Mouse (Mus musculus): ENCODE data around the gene Hps4. TPM values are rescaled to one million over a fixed set of nuclear protein-coding genes. Genes with fewer than 3 reads are reported as not detected.

Gene Hps4
- polyA plus RNA-seq, 1 experiment, result 53.5 TPM

- Histone ChIP-seq H3K4me1 (ENCODE audit: control insufficient read depth, insufficient read depth, low read length) (peaks cover 19% of the 10 kb centered on the region), H3K27ac (ENCODE audit: insufficient read depth, low read length) (no peak overlapping the region), H3K4me3 (ENCODE audit: insufficient read depth, low read length) (no peak overlapping the region)
- no peak for TF ChIP-seq POLR2A (IDR thresholded peaks at IDR 0.05; ENCODE audit: extremely low read depth, insufficient read depth, low read length)
- TF ChIP-seq CTCF (IDR thresholded peaks at IDR 0.05; ENCODE audit: extremely low read depth, insufficient read depth, low read length), result no peak
Observed at GRCm38 (mm10) chr5:112391002-112391401, 48.1 kb downstream of the Hps4 start.

DNA sequence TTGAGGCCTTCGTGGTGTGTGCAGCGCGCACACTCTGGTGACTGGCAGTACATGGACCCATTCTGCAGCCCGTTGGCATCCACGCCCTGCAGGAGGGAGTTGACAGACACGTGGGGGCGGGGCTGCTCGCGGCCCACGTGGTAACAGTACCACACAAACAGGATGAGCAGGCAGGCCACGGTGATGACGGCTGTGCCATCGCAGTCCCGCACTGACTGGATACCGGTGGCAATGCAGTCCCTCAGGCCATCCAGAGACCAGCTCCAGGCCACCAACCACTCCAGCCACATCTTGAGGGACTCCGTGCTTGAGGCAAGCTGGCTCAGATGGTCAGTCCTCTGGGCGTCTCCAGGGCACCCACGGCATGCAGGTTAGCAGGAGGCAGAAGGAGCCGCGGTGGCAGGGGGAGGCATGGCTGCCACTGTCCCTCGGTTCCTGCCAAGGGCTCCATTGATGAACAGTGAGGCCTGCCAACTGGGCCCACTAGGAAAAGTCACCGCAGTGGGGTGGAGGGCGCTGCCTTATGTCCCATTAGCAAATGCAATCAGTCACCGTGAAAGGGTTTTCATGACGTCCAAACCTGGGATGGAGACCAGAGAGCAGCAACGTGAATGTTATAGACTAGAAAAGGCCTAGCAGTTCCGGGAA, 48.9 kb downstream of the Hps4 start:
- Histone ChIP-seq H3K4me1 (ENCODE audit: control insufficient read depth, insufficient read depth, low read length) (peaks cover 19% of the 10 kb centered on the region), H3K27ac (ENCODE audit: insufficient read depth, low read length) (no peak overlapping the region), H3K4me3 (ENCODE audit: insufficient read depth, low read length) (no peak overlapping the region)
- no peak for TF ChIP-seq POLR2A (IDR thresholded peaks at IDR 0.05; ENCODE audit: extremely low read depth, insufficient read depth, low read length)
- no peak for TF ChIP-seq CTCF (IDR thresholded peaks at IDR 0.05; ENCODE audit: extremely low read depth, insufficient read depth, low read length)

- H3K27ac ChIP-seq (ENCODE audit: insufficient read depth, low read length), result peak overlapping the region; percentile 18; the same call in 1 of the 2 replicates
Observed at GRCm38 (mm10) chr5:112393741-112394414, 51.0 kb downstream of the Hps4 start.

GRCm38 (mm10) chr5:112394415-112394763, 51.5 kb downstream of the Hps4 start:
- Histone ChIP-seq H3K4me3 (ENCODE audit: insufficient read depth, low read length) (peak overlapping the region; percentile 74), H3K27ac (ENCODE audit: insufficient read depth, low read length) (peak overlapping the region; percentile 18; the same call in 1 of the 2 replicates), H3K4me1 (ENCODE audit: control insufficient read depth, insufficient read depth, low read length) (peaks cover 11% of the 10 kb centered on the region; the same call in 1 of the 2 replicates)
- TF ChIP-seq POLR2A (IDR thresholded peaks at IDR 0.05; ENCODE audit: extremely low read depth, insufficient read depth, low read length) (no peak), CTCF (IDR thresholded peaks at IDR 0.05; ENCODE audit: extremely low read depth, insufficient read depth, low read length) (no peak)

More at GRCm38 (mm10) chr5:112393741-112394414, 51.0 kb downstream of the Hps4 start:
- TF ChIP-seq CTCF (IDR thresholded peaks at IDR 0.05; ENCODE audit: extremely low read depth, insufficient read depth, low read length), result no peak
- Histone ChIP-seq H3K4me3 (ENCODE audit: insufficient read depth, low read length) (peak overlapping the region; percentile 74), H3K4me1 (ENCODE audit: control insufficient read depth, insufficient read depth, low read length) (peaks cover 16% of the 10 kb centered on the region; the same call in 1 of the 2 replicates)

GRCm38 (mm10) chr5:112394779-112395443, 52.0 kb downstream of the Hps4 start, which contains the start of gene Asphd2:
TSS of gene Asphd2 (minus strand) at chr5:112394866.
- Histone ChIP-seq H3K4me3 (ENCODE audit: insufficient read depth, low read length) (peak within 1 kb of the TSS; percentile 74), H3K4me1 (ENCODE audit: control insufficient read depth, insufficient read depth, low read length) (peaks cover 11% of the 10 kb centered on the region; the same call in 1 of the 2 replicates), H3K27ac (ENCODE audit: insufficient read depth, low read length) (peak within 1 kb of the TSS; percentile 69)
- TF ChIP-seq POLR2A (IDR thresholded peaks at IDR 0.05; ENCODE audit: extremely low read depth, insufficient read depth, low read length), result peak; percentile 41; the same call in 1 of the 2 replicates
- TF ChIP-seq CTCF (IDR thresholded peaks at IDR 0.05; ENCODE audit: extremely low read depth, insufficient read depth, low read length), result no peak

DNA sequence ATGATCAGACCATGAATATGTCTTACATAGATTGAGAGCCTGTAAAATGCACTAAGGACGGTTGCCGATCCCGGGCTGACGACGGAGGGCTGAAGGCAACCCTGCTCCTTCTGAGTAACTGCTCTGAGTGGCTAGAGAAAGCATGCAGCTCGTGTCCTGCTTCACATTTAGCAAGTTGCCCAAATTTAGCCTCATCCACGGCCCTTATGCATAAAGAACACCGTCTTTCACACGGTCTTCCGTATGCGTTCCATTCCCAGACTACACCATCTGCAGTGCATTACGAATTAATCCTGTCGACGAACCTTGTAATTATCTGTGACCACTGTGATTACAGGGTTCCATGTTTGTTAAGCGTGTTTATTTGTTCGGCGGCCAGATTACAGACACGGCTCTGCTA, 53.2 kb downstream of the Hps4 start:
- peaks cover 7% of the 10 kb centered on the region; the same call in 1 of the 2 replicates for H3K4me1 ChIP-seq (ENCODE audit: control insufficient read depth, insufficient read depth, low read length)
- no peak overlapping the region for H3K27ac ChIP-seq (ENCODE audit: insufficient read depth, low read length)
- TF ChIP-seq CTCF (IDR thresholded peaks at IDR 0.05; ENCODE audit: extremely low read depth, insufficient read depth, low read length) (no peak), POLR2A (IDR thresholded peaks at IDR 0.05; ENCODE audit: extremely low read depth, insufficient read depth, low read length) (no peak)
- H3K4me3 ChIP-seq (ENCODE audit: insufficient read depth, low read length), result no peak overlapping the region

DNA sequence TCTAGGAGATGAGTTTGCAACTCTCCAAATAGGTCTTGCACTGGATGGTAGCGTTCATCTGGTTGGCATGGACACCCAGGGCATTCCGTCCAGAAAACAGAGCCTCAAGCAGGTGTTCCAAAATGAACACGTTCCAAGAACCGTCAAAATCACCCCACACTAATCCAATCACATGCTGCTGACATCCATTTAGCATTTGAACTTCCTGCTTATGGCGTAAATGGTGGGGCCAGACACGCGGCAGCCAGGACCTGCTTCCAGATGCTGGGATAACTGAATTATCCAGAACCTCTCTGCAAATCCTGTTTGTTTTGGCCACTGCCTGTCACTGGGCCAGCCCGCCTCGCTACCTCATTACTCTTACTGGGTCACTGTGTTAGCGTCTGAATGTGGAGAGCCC, 56.4 kb downstream of the Hps4 start:
- no peak overlapping the region for H3K27ac ChIP-seq (ENCODE audit: insufficient read depth, low read length)
- no peak overlapping the region for H3K4me3 ChIP-seq (ENCODE audit: insufficient read depth, low read length)
- TF ChIP-seq POLR2A (IDR thresholded peaks at IDR 0.05; ENCODE audit: extremely low read depth, insufficient read depth, low read length) (no peak), CTCF (IDR thresholded peaks at IDR 0.05; ENCODE audit: extremely low read depth, insufficient read depth, low read length) (no peak)
- peaks cover 3% of the 10 kb centered on the region for H3K4me1 ChIP-seq (ENCODE audit: control insufficient read depth, insufficient read depth, low read length)

- Histone ChIP-seq H3K4me1 (ENCODE audit: control insufficient read depth, insufficient read depth, low read length) (no peaks in the 10 kb centered on the region; the same call in 1 of the 2 replicates), H3K27ac (ENCODE audit: insufficient read depth, low read length) (no peak overlapping the region), H3K4me3 (ENCODE audit: insufficient read depth, low read length) (no peak overlapping the region)
- TF ChIP-seq POLR2A (IDR thresholded peaks at IDR 0.05; ENCODE audit: extremely low read depth, insufficient read depth, low read length) (no peak), CTCF (IDR thresholded peaks at IDR 0.05; ENCODE audit: extremely low read depth, insufficient read depth, low read length) (no peak)
Observed at GRCm38 (mm10) chr5:112402437-112402836, 59.6 kb downstream of the Hps4 start.

DNA sequence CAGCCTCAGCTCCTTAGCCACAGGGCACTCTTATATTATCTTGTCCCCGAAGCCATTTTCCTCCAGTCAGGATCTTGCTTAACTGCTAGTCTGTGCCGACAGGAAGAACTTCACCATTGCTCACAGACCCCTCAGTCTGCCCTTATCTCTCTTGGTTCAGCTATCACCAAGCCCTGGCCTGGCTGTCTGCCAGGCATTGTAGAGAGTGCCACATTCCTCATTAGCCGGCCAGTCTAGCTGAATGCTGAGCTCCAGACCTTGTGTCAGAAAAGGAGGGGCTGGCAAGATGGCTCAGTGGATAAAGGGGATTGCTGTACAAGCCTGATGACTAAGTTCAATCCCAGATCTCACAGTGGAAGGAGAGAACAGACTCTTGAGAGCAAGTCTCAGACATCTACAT, 63.1 kb downstream of the Hps4 start:
- TF ChIP-seq CTCF (IDR thresholded peaks at IDR 0.05; ENCODE audit: extremely low read depth, insufficient read depth, low read length) (no peak), POLR2A (IDR thresholded peaks at IDR 0.05; ENCODE audit: extremely low read depth, insufficient read depth, low read length) (no peak)
- H3K27ac ChIP-seq (ENCODE audit: insufficient read depth, low read length), result no peak overlapping the region
- H3K4me3 ChIP-seq (ENCODE audit: insufficient read depth, low read length), result no peak overlapping the region

More for the DNA sequence above, 63.1 kb downstream of the Hps4 start:
- H3K4me1 ChIP-seq (ENCODE audit: control insufficient read depth, insufficient read depth, low read length), result peaks cover 4% of the 10 kb centered on the region
